Mouse (Mus musculus): ENCODE measurements around the gene Foxk1. TPM values are rescaled to one million over a fixed set of nuclear protein-coding genes. Genes with fewer than 3 reads are reported as not detected.

Foxk1 gene
- polyA plus RNA-seq, 1 experiment from 2014 or later = 4.4 TPM

DNA sequence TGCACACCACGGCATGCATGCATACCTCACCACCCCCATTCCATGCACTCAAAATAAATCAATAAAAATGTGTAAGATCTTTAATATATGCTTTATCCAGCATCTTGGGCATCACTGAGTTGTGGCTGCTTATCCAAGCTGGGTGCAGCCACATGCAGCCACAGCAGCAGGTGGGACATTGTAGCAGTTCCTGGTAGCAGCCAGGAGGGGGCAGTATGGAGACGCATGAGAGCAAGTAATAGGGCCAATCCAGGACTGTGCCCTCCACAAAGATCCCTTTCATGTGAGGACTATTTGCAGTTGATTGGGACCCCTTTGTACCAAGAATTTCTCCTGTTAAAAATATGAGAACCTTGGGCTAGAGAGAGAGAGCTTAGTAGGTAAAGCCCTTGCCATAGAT, 81.2 kb downstream of the Foxk1 start:
- H3K4me1 ChIP-seq (ENCODE audit: insufficient read depth, low read length) = 0 out of 2 replicates have a peak, but pooled peaks cover 5% of the 10 kb centered on the region
- no peaks in the 10 kb centered on the region for H3K9me3 ChIP-seq (ENCODE audit: low read length)
- H3K4me2 ChIP-seq (replicated peaks; ENCODE audit: low read depth, low read length) = no peak overlapping the region
- no peak overlapping the region for H3K4me3 ChIP-seq (ENCODE audit: low read length)
- no peak overlapping the region for H3K27ac ChIP-seq (ENCODE audit: low read length)
- no peak for ATAC-seq (ENCODE audit: low FRiP score, low TSS enrichment)
- H3K9ac ChIP-seq (replicated peaks; ENCODE audit: low read length) = no peak overlapping the region
- no peaks in the 10 kb centered on the region for H3K36me3 ChIP-seq (ENCODE audit: insufficient read depth, low read length)
- no peaks in the 10 kb centered on the region for H3K27me3 ChIP-seq (ENCODE audit: insufficient read depth, low read length)
- WGBS = 60% methylated on average over 2 of the region's 2 CpGs

GRCm38 (mm10) chr5:142483581-142483980, 82.3 kb downstream of the Foxk1 start:
- no peak overlapping the region for H3K4me2 ChIP-seq (replicated peaks; ENCODE audit: low read depth, low read length)
- no peak overlapping the region for H3K9ac ChIP-seq (replicated peaks; ENCODE audit: low read length)
- H3K4me3 ChIP-seq (ENCODE audit: low read length) = no peak overlapping the region
- WGBS = 93% methylated on average over 5 of the region's 5 CpGs
- 0 out of 2 replicates have a peak, but pooled peaks cover 5% of the 10 kb centered on the region for H3K4me1 ChIP-seq (ENCODE audit: insufficient read depth, low read length)
- H3K36me3 ChIP-seq (ENCODE audit: insufficient read depth, low read length) = no peaks in the 10 kb centered on the region
- no peak for ATAC-seq (ENCODE audit: low FRiP score, low TSS enrichment)
- no peaks in the 10 kb centered on the region for H3K9me3 ChIP-seq (ENCODE audit: low read length)
- no peak overlapping the region for H3K27ac ChIP-seq (ENCODE audit: low read length)
- no peaks in the 10 kb centered on the region for H3K27me3 ChIP-seq (ENCODE audit: insufficient read depth, low read length)

DNA sequence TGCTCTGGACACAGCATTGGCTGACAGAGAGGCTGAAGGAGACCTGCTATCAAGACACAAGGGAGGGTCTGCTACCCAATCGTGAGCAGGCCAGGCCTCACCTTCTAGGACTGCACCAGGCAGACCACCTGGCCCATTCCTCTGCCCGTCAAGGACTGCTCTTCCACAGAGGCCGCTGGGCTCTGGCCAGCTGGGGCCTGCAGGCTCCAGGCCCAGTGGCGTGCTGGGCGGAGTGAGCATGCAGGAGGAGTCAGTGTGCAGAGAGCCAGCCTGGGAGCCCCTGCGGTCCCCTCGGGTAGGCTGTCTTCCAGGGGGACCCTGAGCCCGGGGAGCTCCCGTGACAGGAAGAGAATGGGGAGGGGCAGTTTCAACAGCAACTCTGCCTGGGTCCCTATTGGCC, 85.4 kb downstream of the Foxk1 start:
- H3K36me3 ChIP-seq (ENCODE audit: insufficient read depth, low read length) = no peaks in the 10 kb centered on the region
- no peak overlapping the region for H3K4me3 ChIP-seq (ENCODE audit: low read length)
- no peak overlapping the region for H3K27ac ChIP-seq (ENCODE audit: low read length)
- no peak overlapping the region for H3K4me2 ChIP-seq (replicated peaks; ENCODE audit: low read depth, low read length)
- H3K9me3 ChIP-seq (ENCODE audit: low read length) = no peaks in the 10 kb centered on the region
- no peak overlapping the region for H3K9ac ChIP-seq (replicated peaks; ENCODE audit: low read length)
- no peaks in the 10 kb centered on the region for H3K4me1 ChIP-seq (ENCODE audit: insufficient read depth, low read length)
- no peaks in the 10 kb centered on the region for H3K27me3 ChIP-seq (ENCODE audit: insufficient read depth, low read length)
- no peak for ATAC-seq (ENCODE audit: low FRiP score, low TSS enrichment)
- WGBS = 59% methylated on average over 9 of the region's 9 CpGs

DNA sequence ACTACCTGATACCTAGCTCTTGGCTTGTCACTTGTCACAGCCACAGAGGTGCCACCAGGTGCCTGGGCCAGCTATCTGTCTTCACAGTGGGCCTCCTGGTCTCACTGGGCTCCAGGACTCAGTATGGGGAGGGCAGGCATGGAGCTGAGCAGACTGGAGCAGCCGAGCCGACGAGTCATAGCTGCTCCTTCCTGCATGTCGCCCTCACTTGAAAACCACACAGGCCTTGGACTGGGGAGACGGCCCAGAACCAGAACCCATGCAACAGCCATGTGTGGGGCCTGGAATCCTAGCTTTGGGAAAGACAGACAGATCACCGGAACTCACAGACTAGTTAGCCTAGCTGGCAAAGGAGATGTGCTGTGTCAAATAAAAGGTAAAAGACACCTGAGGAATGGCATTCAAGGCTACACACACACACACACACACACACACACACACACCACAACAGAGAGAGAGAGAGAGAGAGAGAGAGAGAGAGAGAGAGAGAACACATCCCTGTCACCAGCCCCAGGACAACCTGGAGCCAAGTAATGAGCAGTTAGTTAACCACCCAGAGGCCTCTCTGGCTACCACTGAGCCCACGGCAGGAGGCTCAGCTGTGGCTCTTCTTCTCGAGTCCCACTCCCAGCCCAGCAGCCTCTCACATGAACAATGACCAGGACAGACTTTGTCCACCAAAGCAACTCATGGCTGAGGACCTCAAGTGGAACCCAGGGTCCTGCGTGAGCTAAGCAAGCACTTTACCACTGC, 88.8 kb downstream of the Foxk1 start:
- WGBS = 74% methylated on average over 9 of the region's 9 CpGs
- H3K27me3 ChIP-seq (ENCODE audit: insufficient read depth, low read length) = no peaks in the 10 kb centered on the region

DNA sequence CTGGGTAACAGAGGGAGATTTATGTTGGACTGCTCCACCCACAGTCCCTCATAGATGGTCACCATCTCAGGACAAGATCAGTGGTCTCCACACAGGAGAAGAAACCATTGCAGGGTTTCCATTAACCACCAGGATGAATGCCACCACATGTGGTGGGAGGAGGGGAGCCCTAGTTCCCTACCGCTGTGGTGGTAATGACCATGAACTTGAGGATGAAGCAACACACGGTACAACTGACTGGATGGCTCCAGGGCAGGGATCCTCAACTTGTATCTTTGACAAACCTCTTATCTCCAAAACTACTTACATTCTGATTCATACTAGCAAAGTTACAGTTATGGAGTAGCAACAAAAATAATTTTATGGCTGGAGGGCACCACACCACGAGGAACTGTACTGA, 92.0 kb downstream of the Foxk1 start:
- no peaks in the 10 kb centered on the region for H3K36me3 ChIP-seq (ENCODE audit: insufficient read depth, low read length)
- WGBS = 82% methylated on average over 3 of the region's 3 CpGs
- H3K4me1 ChIP-seq (ENCODE audit: insufficient read depth, low read length) = no peaks in the 10 kb centered on the region

More for the DNA sequence above, 88.8 kb downstream of the Foxk1 start:
- Histone ChIP-seq H3K9ac (replicated peaks; ENCODE audit: low read length) (no peak overlapping the region), H3K9me3 (ENCODE audit: low read length) (no peaks in the 10 kb centered on the region), H3K27ac (ENCODE audit: low read length) (no peak overlapping the region), H3K4me2 (replicated peaks; ENCODE audit: low read depth, low read length) (no peak overlapping the region), H3K4me1 (ENCODE audit: insufficient read depth, low read length) (no peaks in the 10 kb centered on the region), H3K36me3 (ENCODE audit: insufficient read depth, low read length) (no peaks in the 10 kb centered on the region), H3K4me3 (ENCODE audit: low read length) (no peak overlapping the region)
- ATAC-seq (ENCODE audit: low FRiP score, low TSS enrichment) = no peak

GRCm38 (mm10) chr5:142495321-142496096, 94.2 kb downstream of the Foxk1 start:
- no peaks in the 10 kb centered on the region for H3K27me3 ChIP-seq (ENCODE audit: insufficient read depth, low read length)
- H3K9ac ChIP-seq (replicated peaks; ENCODE audit: low read length) = no peak overlapping the region
- no peak overlapping the region for H3K27ac ChIP-seq (ENCODE audit: low read length)
- no peak overlapping the region for H3K4me2 ChIP-seq (replicated peaks; ENCODE audit: low read depth, low read length)
- no peaks in the 10 kb centered on the region for H3K9me3 ChIP-seq (ENCODE audit: low read length)
- no peak overlapping the region for H3K4me3 ChIP-seq (ENCODE audit: low read length)
- 52% methylated on average over 14 of the region's 14 CpGs for WGBS
- no peak for ATAC-seq (ENCODE audit: low FRiP score, low TSS enrichment)
- H3K36me3 ChIP-seq (ENCODE audit: insufficient read depth, low read length) = no peaks in the 10 kb centered on the region
- H3K4me1 ChIP-seq (ENCODE audit: insufficient read depth, low read length) = peaks cover 2% of the 10 kb centered on the region; the same call in 1 of the 2 replicates

More for the DNA sequence above, 92.0 kb downstream of the Foxk1 start:
- H3K9ac ChIP-seq (replicated peaks; ENCODE audit: low read length) = no peak overlapping the region
- H3K27ac ChIP-seq (ENCODE audit: low read length) = no peak overlapping the region
- H3K4me2 ChIP-seq (replicated peaks; ENCODE audit: low read depth, low read length) = no peak overlapping the region
- no peaks in the 10 kb centered on the region for H3K27me3 ChIP-seq (ENCODE audit: insufficient read depth, low read length)
- no peak overlapping the region for H3K4me3 ChIP-seq (ENCODE audit: low read length)
- no peak for ATAC-seq (ENCODE audit: low FRiP score, low TSS enrichment)
- no peaks in the 10 kb centered on the region for H3K9me3 ChIP-seq (ENCODE audit: low read length)

DNA sequence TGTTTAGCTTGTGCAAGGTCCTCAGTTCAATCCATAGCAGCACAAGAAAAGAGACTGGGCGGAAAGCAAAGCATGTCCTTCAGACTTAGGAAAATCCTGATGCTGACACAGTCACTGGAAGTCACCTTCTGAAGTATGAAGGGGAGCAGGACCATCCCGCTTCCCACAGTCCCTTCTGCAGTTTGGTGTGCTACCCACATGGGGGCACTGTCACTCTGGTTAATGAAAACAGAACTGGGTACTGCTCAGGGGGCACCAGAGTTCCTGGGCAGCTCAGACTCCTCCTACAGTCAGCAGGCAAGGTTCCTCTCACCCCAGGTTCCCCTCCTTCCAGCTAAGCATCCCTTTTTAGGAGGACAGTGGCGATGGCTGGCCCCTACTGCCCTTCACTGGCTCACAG, 97.7 kb downstream of the Foxk1 start:
- Histone ChIP-seq H3K4me3 (ENCODE audit: low read length) (no peak overlapping the region), H3K27me3 (ENCODE audit: insufficient read depth, low read length) (no peaks in the 10 kb centered on the region), H3K9ac (replicated peaks; ENCODE audit: low read length) (no peak overlapping the region), H3K4me2 (replicated peaks; ENCODE audit: low read depth, low read length) (no peak overlapping the region), H3K4me1 (ENCODE audit: insufficient read depth, low read length) (peaks cover 13% of the 10 kb centered on the region), H3K27ac (ENCODE audit: low read length) (no peak overlapping the region), H3K9me3 (ENCODE audit: low read length) (no peaks in the 10 kb centered on the region), H3K36me3 (ENCODE audit: insufficient read depth, low read length) (no peaks in the 10 kb centered on the region)
- 66% methylated on average over 3 of the region's 3 CpGs for WGBS
- no peak for ATAC-seq (ENCODE audit: low FRiP score, low TSS enrichment)

DNA sequence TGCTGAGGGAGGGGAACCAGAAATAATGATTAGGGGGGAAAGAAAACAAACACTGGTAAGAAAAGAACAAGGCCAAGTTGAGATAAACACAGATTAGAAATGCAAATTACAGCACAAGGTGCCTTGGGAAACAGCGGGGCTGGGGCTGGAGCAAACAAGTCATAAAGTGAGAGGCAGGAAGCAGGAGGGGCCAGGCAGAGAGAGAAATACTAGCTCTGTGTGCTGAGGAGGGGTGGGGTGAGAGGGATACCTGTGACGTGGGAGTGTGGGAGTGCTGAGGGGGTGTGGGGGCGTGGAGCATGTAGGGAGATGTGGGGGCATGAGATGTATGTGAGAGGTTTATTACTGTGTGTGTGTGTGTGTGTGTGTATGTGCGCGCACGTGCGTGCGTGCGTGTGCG, 99.6 kb downstream of the Foxk1 start:
- no peaks in the 10 kb centered on the region for H3K9me3 ChIP-seq (ENCODE audit: low read length)
- peak; percentile 25; the same call in 1 of the 2 replicates for ATAC-seq (ENCODE audit: low FRiP score, low TSS enrichment)
- no peaks in the 10 kb centered on the region for H3K27me3 ChIP-seq (ENCODE audit: insufficient read depth, low read length)
- H3K36me3 ChIP-seq (ENCODE audit: insufficient read depth, low read length) = no peaks in the 10 kb centered on the region
- no peak overlapping the region for H3K4me3 ChIP-seq (ENCODE audit: low read length)
- peaks cover 13% of the 10 kb centered on the region for H3K4me1 ChIP-seq (ENCODE audit: insufficient read depth, low read length)
- no peak overlapping the region for H3K4me2 ChIP-seq (replicated peaks; ENCODE audit: low read depth, low read length)
- no peak overlapping the region for H3K27ac ChIP-seq (ENCODE audit: low read length)
- 51% methylated on average over 10 of the region's 10 CpGs for WGBS
- H3K9ac ChIP-seq (replicated peaks; ENCODE audit: low read length) = no peak overlapping the region

- 1% methylated on average over 3 of the region's 3 CpGs for WGBS
- Histone ChIP-seq H3K27me3 (ENCODE audit: insufficient read depth, low read length) (no peaks in the 10 kb centered on the region), H3K9me3 (ENCODE audit: low read length) (no peaks in the 10 kb centered on the region), H3K4me1 (ENCODE audit: insufficient read depth, low read length) (peaks cover 13% of the 10 kb centered on the region), H3K4me2 (replicated peaks; ENCODE audit: low read depth, low read length) (no peak overlapping the region), H3K27ac (ENCODE audit: low read length) (no peak overlapping the region), H3K9ac (replicated peaks; ENCODE audit: low read length) (no peak overlapping the region), H3K36me3 (ENCODE audit: insufficient read depth, low read length) (no peaks in the 10 kb centered on the region), H3K4me3 (ENCODE audit: low read length) (no peak overlapping the region)
- peak; percentile 89 for ATAC-seq (ENCODE audit: low FRiP score, low TSS enrichment)
Measured at GRCm38 (mm10) chr5:142502414-142502813, 101.1 kb downstream of the Foxk1 start.

- Histone ChIP-seq H3K4me1 (ENCODE audit: insufficient read depth, low read length) (peaks cover 15% of the 10 kb centered on the region), H3K27ac (ENCODE audit: low read length) (no peak overlapping the region), H3K4me2 (replicated peaks; ENCODE audit: low read depth, low read length) (no peak overlapping the region), H3K27me3 (ENCODE audit: insufficient read depth, low read length) (no peaks in the 10 kb centered on the region), H3K36me3 (ENCODE audit: insufficient read depth, low read length) (no peaks in the 10 kb centered on the region), H3K9me3 (ENCODE audit: low read length) (no peaks in the 10 kb centered on the region), H3K4me3 (ENCODE audit: low read length) (no peak overlapping the region), H3K9ac (replicated peaks; ENCODE audit: low read length) (no peak overlapping the region)
- WGBS = 82% methylated on average over 3 of the region's 3 CpGs
- ATAC-seq (ENCODE audit: low FRiP score, low TSS enrichment) = no peak
Measured at GRCm38 (mm10) chr5:142504175-142504574, 102.9 kb downstream of the Foxk1 start.
